ENCODE assay signal across 23 mouse cellular contexts in genomic region chr11:68905665-68906460, GRCm38 (mm10). TPM values are rescaled to one million over a fixed set of nuclear protein-coding genes. Genes with fewer than 3 reads are reported as not detected.
A peak's percentile ranks its signal among the peaks of the same experiment; 100 is the strongest.
DNase-seq lines count a peak whose midpoint lies in the region; ATAC-seq and TF ChIP-seq lines count a peak whose summit lies in the region.
"Had no signal": no experiment of that assay in that cellular context is flagged by ENCODE, and none has a peak within 500 bp of the region (broad histone marks: within the 10 kb centered on the region; RNA-seq: fewer than 3 reads in every experiment).

No protein-coding gene starts in this region.

- no peak overlapping the region for H3K4me2 ChIP-seq in kidney, embryonic 15.5 days
- H3K4me2 ChIP-seq in CH12.LX (ENCODE audit: insufficient read depth, low read depth, poor library complexity, severe bottlenecking), result no peak overlapping the region
- no peak overlapping the region for H3K4me2 ChIP-seq in embryonic facial prominence, embryonic 15.5 days (replicated peaks)
- H3K4me2 ChIP-seq: embryonic facial prominence, embryonic 12.5 days; forebrain, embryonic 12.5 days; midbrain, embryonic 13.5 days had no signal

- peak overlapping the region; percentile 52; the same call in 1 of the 2 replicates for H3K27ac ChIP-seq in kidney, embryonic 15.5 days
- no peak overlapping the region for H3K27ac ChIP-seq in kidney, adult 2 months (ENCODE audit: insufficient read depth, low read depth, low read length)
- H3K27ac ChIP-seq in CH12.LX (ENCODE audit: insufficient read depth, low read depth), result no peak overlapping the region
- peak overlapping the region; percentile 41 for H3K27ac ChIP-seq in embryonic facial prominence, embryonic 15.5 days (replicated peaks)
- H3K27ac ChIP-seq: embryonic facial prominence, embryonic 12.5 days; forebrain, embryonic 12.5 days; layer of hippocampus, adult 2 months; left cerebral cortex, adult 2 months; midbrain, embryonic 13.5 days had no signal

- no peak for ATAC-seq in kidney, embryonic 15.5 days (replicated peaks; ENCODE audit: low FRiP score)
- no peak for ATAC-seq in embryonic facial prominence, embryonic 15.5 days (ENCODE audit: insufficient number of reproducible peaks, low FRiP score, low TSS enrichment, low read depth)
- ATAC-seq: activated CD4-positive, CD25-positive, alpha-beta regulatory T cell, adult 4 months; CD4-positive, CD25-positive, alpha-beta regulatory T cell, adult 4 months; hindbrain, embryonic 16.5 days; midbrain, embryonic 13.5 days had no signal

- no peaks in the 10 kb centered on the region for H3K9me3 ChIP-seq in kidney, embryonic 15.5 days (replicated peaks)
- no peaks in the 10 kb centered on the region for H3K9me3 ChIP-seq in CH12.LX (replicated peaks; ENCODE audit: low read length)
- no peaks in the 10 kb centered on the region for H3K9me3 ChIP-seq in embryonic facial prominence, embryonic 15.5 days (replicated peaks)
- H3K9me3 ChIP-seq: embryonic facial prominence, embryonic 12.5 days; forebrain, embryonic 12.5 days; midbrain, embryonic 13.5 days had no signal

- TF ChIP-seq POLR2A in kidney, adult 2 months (IDR thresholded peaks at IDR 0.05; ENCODE audit: low read depth, low read length), result no peak
- TF ChIP-seq POLR2A in CH12.LX (IDR thresholded peaks at IDR 0.05; ENCODE audit: low read depth, low read length), result peak; percentile 66

- no peak for TF ChIP-seq RAD21 in CH12.LX (IDR thresholded peaks at IDR 0.05; ENCODE audit: low read depth, low read length)

- no peak overlapping the region for H3K4me3 ChIP-seq in kidney, embryonic 15.5 days (replicated peaks)
- no peak overlapping the region for H3K4me3 ChIP-seq in kidney, adult 2 months (ENCODE audit: insufficient read depth, low read depth, low read length)
- no peak overlapping the region for H3K4me3 ChIP-seq in CH12.LX (replicated peaks in 1 of 3; ENCODE audit: low read depth in 2 of 3, low read length in 2 of 3, poor library complexity in 1 of 3)
- H3K4me3 ChIP-seq in embryonic facial prominence, embryonic 15.5 days (replicated peaks), result no peak overlapping the region
- H3K4me3 ChIP-seq: embryonic facial prominence, embryonic 12.5 days; forebrain, embryonic 12.5 days; layer of hippocampus, adult 2 months; left cerebral cortex, adult 2 months; midbrain, embryonic 13.5 days had no signal

- H3K9ac ChIP-seq in kidney, embryonic 15.5 days, result no peak overlapping the region
- H3K9ac ChIP-seq in CH12.LX (ENCODE audit: insufficient read depth, low read depth), result no peak overlapping the region
- H3K9ac ChIP-seq in embryonic facial prominence, embryonic 15.5 days, result no peak overlapping the region
- H3K9ac ChIP-seq: embryonic facial prominence, embryonic 12.5 days; forebrain, embryonic 12.5 days; midbrain, embryonic 13.5 days had no signal

- DNase-seq in kidney, adult 2 months, result no peak
- DNase-seq in 3134 (ENCODE audit: extremely low read depth, insufficient read length, low spot score), result peak; percentile 27
- peak; percentile 25 for DNase-seq in CH12.LX (ENCODE audit: extremely low read depth)
- no peak for DNase-seq in thymus, postnatal 0 days (ENCODE audit: low spot score)
- DNase-seq in adrenal gland, postnatal 25 days, result no peak
- DNase-seq: adrenal gland, postnatal 14 days; cerebellum, adult 2 months; gastrocnemius, postnatal 14 days; heart, postnatal 14 days; liver; retina, postnatal 1 day; thymus, adult 18-20 months had no signal

- 90% methylated on average over 9 of the region's 9 CpGs for WGBS in kidney, embryonic 15.5 days
- 85% methylated on average over 9 of the region's 9 CpGs for WGBS in kidney, adult 2 months
- 87% methylated on average over 9 of the region's 9 CpGs for WGBS in embryonic facial prominence, embryonic 15.5 days

- in situ Hi-C loops in CH12.LX (cut with MboI; ENCODE audit: low pct_ligation_motif_present, low pct_unique_long_range_greater_than_20kb, low sequenced_read_pairs), result no loop called here

- no peak for TF ChIP-seq CTCF in kidney, adult 2 months (conservative IDR thresholded peaks at IDR 0.05; ENCODE audit: insufficient read depth, insufficient read length, low read depth, low read length)
- no peak for TF ChIP-seq CTCF in CH12.LX (conservative IDR thresholded peaks at IDR 0.05 in 1 of 2, IDR thresholded peaks at IDR 0.05 in 1 of 2; ENCODE audit: low read depth in 2 of 2, low read length in 2 of 2)

- H3K79me2 ChIP-seq in CH12.LX (replicated peaks; ENCODE audit: control insufficient read depth, extremely low read depth, insufficient read depth, poor library complexity, severe bottlenecking), result peaks cover 19% of the 10 kb centered on the region

- dilution Hi-C loops in CH12.LX (cut with MboI; ENCODE audit: extremely low pct_ligation_motif_present, extremely low pct_unique_long_range_greater_than_20kb, low sequenced_read_pairs), result no loop called here

- H3K36me3 ChIP-seq in kidney, embryonic 15.5 days, result peaks cover 52% of the 10 kb centered on the region
- peaks cover 11% of the 10 kb centered on the region for H3K36me3 ChIP-seq in kidney, adult 2 months (ENCODE audit: control insufficient read depth, insufficient read depth, low read length)
- peaks cover 36 to 54% of the 10 kb centered on the region in 2 experiments for H3K36me3 ChIP-seq in CH12.LX (replicated peaks in 1 of 2; ENCODE audit: control insufficient read depth in 1 of 2, insufficient read depth in 1 of 2, low read length in 1 of 2)
- H3K36me3 ChIP-seq in embryonic facial prominence, embryonic 15.5 days, result peaks cover 37% of the 10 kb centered on the region

- H3K4me1 ChIP-seq in kidney, embryonic 15.5 days, result peaks cover 24% of the 10 kb centered on the region
- no peaks in the 10 kb centered on the region for H3K4me1 ChIP-seq in kidney, adult 2 months (ENCODE audit: control insufficient read depth, insufficient read depth, low read length)
- peaks cover 5 to 26% of the 10 kb centered on the region in 2 experiments; a peak in 3 of 4 replicates for H3K4me1 ChIP-seq in CH12.LX (ENCODE audit: control insufficient read depth in 1 of 2, insufficient read depth in 2 of 2)
- H3K4me1 ChIP-seq in embryonic facial prominence, embryonic 15.5 days, result peaks cover 21% of the 10 kb centered on the region

- no peak for TF ChIP-seq EP300 in CH12.LX (IDR thresholded peaks at IDR 0.05; ENCODE audit: low read length)

- H3K27me3 ChIP-seq in kidney, embryonic 15.5 days, result no peaks in the 10 kb centered on the region
- H3K27me3 ChIP-seq in kidney, adult 2 months (replicated peaks; ENCODE audit: control insufficient read depth, insufficient read depth, low read length), result no peaks in the 10 kb centered on the region
- no peaks in the 10 kb centered on the region for H3K27me3 ChIP-seq in CH12.LX (replicated peaks)
- H3K27me3 ChIP-seq in embryonic facial prominence, embryonic 15.5 days, result no peaks in the 10 kb centered on the region
- H3K27me3 ChIP-seq: embryonic facial prominence, embryonic 12.5 days; forebrain, embryonic 12.5 days; midbrain, embryonic 13.5 days had no signal

RNA-seq across cellular contexts. Expression of gene Rpl26, which starts 4.5 kb away (rescaled TPM):
- 1,042 and 1,119 TPM in 2 replicates for polyA plus RNA-seq in kidney, embryonic 15.5 days (2015; fragmentation: Nextera tagmentation; extraction: Ambion mirVana)
- polyA plus RNA-seq in kidney, adult 2 months (2012; rRNA removed), result 1,040 and 1,128 TPM in 2 replicates
- total RNA-seq in CH12.LX (2012; rRNA removed), result 6,137 and 6,551 TPM in 2 replicates
- total RNA-seq in CH12.LX (2014; rRNA removed), result 6,202 and 6,508 TPM in 2 replicates
- 3,408 and 4,622 TPM in 2 replicates for polyA plus RNA-seq in CH12.LX (2012; ENCODE audit: insufficient read length, low read depth)
- 985 and 994 TPM in 2 replicates for polyA plus RNA-seq in embryonic facial prominence, embryonic 15.5 days (2015; fragmentation: Nextera tagmentation; extraction: Ambion mirVana)
- polyA plus RNA-seq in thymus, postnatal 0 days (2015; fragmentation: Nextera tagmentation; extraction: Ambion mirVana), result 1,221 and 1,303 TPM in 2 replicates
- 1,094 and 1,140 TPM in 2 replicates for total RNA-seq in adrenal gland, postnatal 25 days (2021)

RNA-seq across cellular contexts. Expression of gene Rnf222, which starts 17.5 kb away (rescaled TPM):
- polyA plus RNA-seq in kidney, embryonic 15.5 days (2015; fragmentation: Nextera tagmentation; extraction: Ambion mirVana), result 0.18 and 0.27 TPM in 2 replicates
- 0.07 and 0.13 TPM in 2 replicates for polyA plus RNA-seq in kidney, adult 2 months (2012; rRNA removed)
- total RNA-seq in CH12.LX (2012; rRNA removed), result not detected in 2 replicates
- not detected in 2 replicates for total RNA-seq in CH12.LX (2014; rRNA removed)
- polyA plus RNA-seq in CH12.LX (2012; ENCODE audit: insufficient read length, low read depth), result not detected in 2 replicates
- 3.4 and 3.5 TPM in 2 replicates for polyA plus RNA-seq in embryonic facial prominence, embryonic 15.5 days (2015; fragmentation: Nextera tagmentation; extraction: Ambion mirVana)
- polyA plus RNA-seq in thymus, postnatal 0 days (2015; fragmentation: Nextera tagmentation; extraction: Ambion mirVana), result 0.05 TPM in 1 of 2 replicates, not detected in the other
- 0.15 TPM in 1 of 2 replicates, not detected in the other for total RNA-seq in adrenal gland, postnatal 25 days (2021)
- total RNA-seq: gastrocnemius, postnatal 14 days; layer of hippocampus, adult 2 months; left cerebral cortex, adult 2 months had no signal
- polyA plus RNA-seq: activated CD4-positive, CD25-positive, alpha-beta regulatory T cell, adult 4 months; CD4-positive, CD25-positive, alpha-beta regulatory T cell, adult 4 months had no signal

RNA-seq across cellular contexts. Expression of gene Odf4, which starts 21.0 kb away (rescaled TPM):
- not detected in 2 replicates for polyA plus RNA-seq in kidney, embryonic 15.5 days (2015; fragmentation: Nextera tagmentation; extraction: Ambion mirVana)
- polyA plus RNA-seq in kidney, adult 2 months (2012; rRNA removed), result 0.33 and 0.46 TPM in 2 replicates
- total RNA-seq in CH12.LX (2012; rRNA removed) (not detected in 2 replicates), CH12.LX (2014; rRNA removed) (not detected in 2 replicates)
- not detected in 2 replicates for polyA plus RNA-seq in CH12.LX (2012; ENCODE audit: insufficient read length, low read depth)
- polyA plus RNA-seq in embryonic facial prominence, embryonic 15.5 days (2015; fragmentation: Nextera tagmentation; extraction: Ambion mirVana), result not detected in 2 replicates
- not detected in 2 replicates for polyA plus RNA-seq in thymus, postnatal 0 days (2015; fragmentation: Nextera tagmentation; extraction: Ambion mirVana)
- total RNA-seq in adrenal gland, postnatal 25 days (2021), result 0.70 TPM in 1 of 2 replicates, not detected in the other
- total RNA-seq: gastrocnemius, postnatal 14 days; heart, postnatal 14 days; layer of hippocampus, adult 2 months had no signal
- polyA plus RNA-seq: activated CD4-positive, CD25-positive, alpha-beta regulatory T cell, adult 4 months; CD4-positive, CD25-positive, alpha-beta regulatory T cell, adult 4 months; embryonic facial prominence, embryonic 12.5 days; lung, embryonic 16.5 days had no signal

RNA-seq across cellular contexts. Expression of gene Ndel1, which starts 34.2 kb away (rescaled TPM):
- polyA plus RNA-seq in kidney, embryonic 15.5 days (2015; fragmentation: Nextera tagmentation; extraction: Ambion mirVana), result 87.3 and 87.5 TPM in 2 replicates
- 88.9 and 104 TPM in 2 replicates for polyA plus RNA-seq in kidney, adult 2 months (2012; rRNA removed)
- total RNA-seq in CH12.LX (2012; rRNA removed), result 30.3 and 31.1 TPM in 2 replicates
- 46.9 and 47.0 TPM in 2 replicates for total RNA-seq in CH12.LX (2014; rRNA removed)
- polyA plus RNA-seq in CH12.LX (2012; ENCODE audit: insufficient read length, low read depth), result 35.2 and 54.4 TPM in 2 replicates
- 110 and 117 TPM in 2 replicates for polyA plus RNA-seq in embryonic facial prominence, embryonic 15.5 days (2015; fragmentation: Nextera tagmentation; extraction: Ambion mirVana)
- 57.1 and 60.3 TPM in 2 replicates for polyA plus RNA-seq in thymus, postnatal 0 days (2015; fragmentation: Nextera tagmentation; extraction: Ambion mirVana)
- total RNA-seq in adrenal gland, postnatal 25 days (2021), result 54.4 and 70.0 TPM in 2 replicates

RNA-seq across cellular contexts. Expression of gene Arhgef15, which starts 51.4 kb away (rescaled TPM):
- 15.8 and 19.6 TPM in 2 replicates for polyA plus RNA-seq in kidney, embryonic 15.5 days (2015; fragmentation: Nextera tagmentation; extraction: Ambion mirVana)
- 38.2 and 44.7 TPM in 2 replicates for polyA plus RNA-seq in kidney, adult 2 months (2012; rRNA removed)
- 0.04 TPM in 1 of 2 replicates, not detected in the other for total RNA-seq in CH12.LX (2012; rRNA removed)
- total RNA-seq in CH12.LX (2014; rRNA removed), result not detected in 2 replicates
- polyA plus RNA-seq in CH12.LX (2012; ENCODE audit: insufficient read length, low read depth), result 0.12 TPM in 1 of 2 replicates, not detected in the other
- polyA plus RNA-seq in embryonic facial prominence, embryonic 15.5 days (2015; fragmentation: Nextera tagmentation; extraction: Ambion mirVana), result 8.0 and 9.7 TPM in 2 replicates
- polyA plus RNA-seq in thymus, postnatal 0 days (2015; fragmentation: Nextera tagmentation; extraction: Ambion mirVana), result 1.0 and 1.1 TPM in 2 replicates
- total RNA-seq in adrenal gland, postnatal 25 days (2021), result 18.7 and 23.4 TPM in 2 replicates

Comparison
In these comparisons a context has a peak if more than half of its experiments do, and no peak if none do; other contexts are left out.
1. H3K27ac ChIP-seq: peak in kidney, embryonic 15.5 days (single experiment) and embryonic facial prominence, embryonic 15.5 days (single experiment); none in kidney, adult 2 months (single experiment) and CH12.LX (single experiment).
2. DNase-seq: peak in 3134 (single experiment) and CH12.LX (single experiment); none in kidney, adult 2 months (single experiment), thymus, postnatal 0 days (single experiment) and adrenal gland, postnatal 25 days (single experiment).